Mouse (Mus musculus) kidney, postnatal 36 days (tissue): ENCODE data around the gene Atp8b4.

Experiments
- DNase-seq, 2 experiments: peaks; one replicate each; pipeline ENCODE4 v3.0.0; 2021 to 2022; ENCODE audit warnings: mixed read lengths in 2 of 2

Atp8b4 gene

GRCm38 (mm10) chr2:126359965-126360364, 140.5 kb downstream of the Atp8b4 start:
- DNase-seq, result no peak

- DNase-seq, result no peak
Observed at GRCm38 (mm10) chr2:126359278-126359677, 141.2 kb downstream of the Atp8b4 start.

- DNase-seq, result no peak
Observed at GRCm38 (mm10) chr2:126358741-126359140, 141.7 kb downstream of the Atp8b4 start.

GRCm38 (mm10) chr2:126355259-126355658, 145.2 kb downstream of the Atp8b4 start:
- DNase-seq, result no peak

- no peak for DNase-seq
Observed at GRCm38 (mm10) chr2:126351811-126352210, 148.7 kb downstream of the Atp8b4 start.

- DNase-seq, result no peak
Observed at GRCm38 (mm10) chr2:126343026-126343593, 157.4 kb downstream of the Atp8b4 start.

- DNase-seq, result no peak
Observed at GRCm38 (mm10) chr2:126341521-126341920, 159.0 kb downstream of the Atp8b4 start.

GRCm38 (mm10) chr2:126340201-126340600, 160.3 kb downstream of the Atp8b4 start:
- DNase-seq, result no peak

- no peak for DNase-seq
Observed at GRCm38 (mm10) chr2:126339516-126339915, 161.0 kb downstream of the Atp8b4 start.

- DNase-seq, result no peak
Observed at GRCm38 (mm10) chr2:126337143-126337542, 163.3 kb downstream of the Atp8b4 start.

- no peak for DNase-seq
Observed at GRCm38 (mm10) chr2:126331794-126332193, 168.7 kb downstream of the Atp8b4 start.

- no peak for DNase-seq
Observed at GRCm38 (mm10) chr2:126323206-126323605, 177.3 kb downstream of the Atp8b4 start.

- DNase-seq, result no peak
Observed at GRCm38 (mm10) chr2:126322631-126323031, 177.8 kb downstream of the Atp8b4 start.

- DNase-seq, result no peak
Observed at GRCm38 (mm10) chr2:126318071-126318470, 182.4 kb downstream of the Atp8b4 start.

GRCm38 (mm10) chr2:126316942-126317341, 183.5 kb downstream of the Atp8b4 start:
- peak in 1 of 2 experiments; percentile 4 for DNase-seq

GRCm38 (mm10) chr2:126316346-126316745, 184.1 kb downstream of the Atp8b4 start:
- no peak for DNase-seq

- DNase-seq, result no peak
Observed at GRCm38 (mm10) chr2:126311056-126311455, 189.4 kb downstream of the Atp8b4 start.

GRCm38 (mm10) chr2:126309994-126310393, 190.5 kb downstream of the Atp8b4 start:
- DNase-seq, result no peak

- no peak for DNase-seq
Observed at GRCm38 (mm10) chr2:126304621-126305020, 195.9 kb downstream of the Atp8b4 start.

GRCm38 (mm10) chr2:126303226-126303625, 197.2 kb downstream of the Atp8b4 start:
- no peak for DNase-seq

GRCm38 (mm10) chr2:126302381-126302780, 198.1 kb downstream of the Atp8b4 start:
- DNase-seq, result no peak

- DNase-seq, result no peak
Observed at GRCm38 (mm10) chr2:126290702-126291101, 209.8 kb downstream of the Atp8b4 start.

- DNase-seq, result no peak
Observed at GRCm38 (mm10) chr2:126287942-126288341, 212.5 kb downstream of the Atp8b4 start.

GRCm38 (mm10) chr2:126286420-126286819, 214.1 kb downstream of the Atp8b4 start:
- no peak for DNase-seq

- DNase-seq, result no peak
Observed at GRCm38 (mm10) chr2:126284071-126284470, 216.4 kb downstream of the Atp8b4 start.
